9 mouse cellular contexts compared by ENCODE assay signal in genomic region chr8:124556658-124557057, GRCm38 (mm10). TPM values are rescaled to one million over a fixed set of nuclear protein-coding genes. Genes with fewer than 3 reads are reported as not detected.
A peak's percentile ranks its signal among the peaks of the same experiment; 100 is the strongest.
DNase-seq lines count a peak whose midpoint lies in the region; ATAC-seq and TF ChIP-seq lines count a peak whose summit lies in the region.
"Had no signal": no experiment of that assay in that cellular context is flagged by ENCODE, and none has a peak within 500 bp of the region (broad histone marks: within the 10 kb centered on the region; RNA-seq: fewer than 3 reads in every experiment).

No protein-coding gene starts in this region.

- peaks cover 14% of the 10 kb centered on the region for H3K36me3 ChIP-seq in hindbrain, embryonic 12.5 days
- H3K36me3 ChIP-seq in midbrain, embryonic 15.5 days (replicated peaks), result peaks cover 12% of the 10 kb centered on the region

- WGBS in hindbrain, embryonic 12.5 days, result 43% methylated on average over 13 of the region's 13 CpGs
- 56% methylated on average over 13 of the region's 13 CpGs for WGBS in midbrain, embryonic 15.5 days

- peak; percentile 69 for ATAC-seq in hindbrain, embryonic 12.5 days (ENCODE audit: low FRiP score)
- ATAC-seq in midbrain, embryonic 15.5 days (replicated peaks), result peak; percentile 66
- ATAC-seq in megakaryocyte-erythroid progenitor cell, adult 5-6 weeks (replicated peaks; ENCODE audit: low FRiP score, low TSS enrichment, poor library complexity, severe bottlenecking), result no peak

- H3K9me3 ChIP-seq in hindbrain, embryonic 12.5 days (replicated peaks), result no peaks in the 10 kb centered on the region
- H3K9me3 ChIP-seq in midbrain, embryonic 15.5 days, result no peaks in the 10 kb centered on the region

- 0 out of 2 replicates have a peak overlapping the region, but pooled peaks have one; percentile 19 for H3K4me2 ChIP-seq in hindbrain, embryonic 12.5 days (replicated peaks)
- H3K4me2 ChIP-seq in midbrain, embryonic 15.5 days, result no peak overlapping the region

- H3K27ac ChIP-seq in hindbrain, embryonic 12.5 days, result no peak overlapping the region
- 0 out of 2 replicates have a peak overlapping the region, but pooled peaks have one; percentile 59 for H3K27ac ChIP-seq in midbrain, embryonic 15.5 days

- TF ChIP-seq POLR2A in brain, embryonic 14.5 days (IDR thresholded peaks at IDR 0.05; ENCODE audit: borderline replicate concordance, extremely low read depth, insufficient read depth, insufficient read length, poor library complexity, severe bottlenecking), result no peak

- peaks cover 15% of the 10 kb centered on the region for H3K4me1 ChIP-seq in hindbrain, embryonic 12.5 days
- 0 out of 2 replicates have a peak, but pooled peaks cover 3% of the 10 kb centered on the region for H3K4me1 ChIP-seq in midbrain, embryonic 15.5 days

- peaks cover 3% of the 10 kb centered on the region; the same call in 1 of the 2 replicates for H3K27me3 ChIP-seq in hindbrain, embryonic 12.5 days
- H3K27me3 ChIP-seq in midbrain, embryonic 15.5 days (replicated peaks), result no peaks in the 10 kb centered on the region

- H3K4me3 ChIP-seq in hindbrain, embryonic 12.5 days, result no peak overlapping the region
- H3K4me3 ChIP-seq in midbrain, embryonic 15.5 days, result no peak overlapping the region

- DNase-seq in brain, embryonic 14.5 days (ENCODE audit: low read depth), result peak; percentile 62
- DNase-seq in cerebellum, adult 9-11 months, result peak; percentile 74
- DNase-seq in liver (no peak), adipocyte (ENCODE audit: low spot score) (no peak)
- no peak for DNase-seq in urinary bladder, postnatal 10 days (ENCODE audit: low spot score)

- H3K9ac ChIP-seq in hindbrain, embryonic 12.5 days, result peak overlapping the region; percentile 19; the same call in 1 of the 2 replicates
- no peak overlapping the region for H3K9ac ChIP-seq in midbrain, embryonic 15.5 days

- no peak for TF ChIP-seq CTCF in brain, embryonic 14.5 days (IDR thresholded peaks at IDR 0.05; ENCODE audit: borderline replicate concordance, extremely low read depth, insufficient read depth, insufficient read length)

RNA-seq across cellular contexts. Expression of gene Agt, which starts 12.8 kb away (rescaled TPM):
- 0.10 and 0.30 TPM in 2 replicates for polyA plus RNA-seq in brain, embryonic 14.5 days (2012; rRNA removed)
- polyA plus RNA-seq in hindbrain, embryonic 12.5 days (2016; fragmentation: Nextera tagmentation; extraction: Ambion mirVana), result 0.35 and 0.44 TPM in 2 replicates
- polyA plus RNA-seq in midbrain, embryonic 15.5 days (2015; fragmentation: Nextera tagmentation; extraction: Ambion mirVana), result 0.62 and 0.96 TPM in 2 replicates
- total RNA-seq in megakaryocyte-erythroid progenitor cell, adult 5-6 weeks (2014; fragmentation: Nextera tagmentation), result not detected in 2 replicates
- not detected in 2 replicates for total RNA-seq in megakaryocyte-erythroid progenitor cell, adult 5-6 weeks (2017)
- total RNA-seq: neutrophil, adult 5-6 weeks had no signal

RNA-seq across cellular contexts. Expression of gene Capn9, which starts 19.3 kb away (rescaled TPM):
- not detected in 2 replicates for polyA plus RNA-seq in brain, embryonic 14.5 days (2012; rRNA removed)
- polyA plus RNA-seq in hindbrain, embryonic 12.5 days (2016; fragmentation: Nextera tagmentation; extraction: Ambion mirVana), result not detected in 2 replicates
- polyA plus RNA-seq in midbrain, embryonic 15.5 days (2015; fragmentation: Nextera tagmentation; extraction: Ambion mirVana), result 0.14 TPM in 1 of 2 replicates, not detected in the other
- total RNA-seq in megakaryocyte-erythroid progenitor cell, adult 5-6 weeks (2014; fragmentation: Nextera tagmentation), result not detected in 2 replicates
- not detected in 2 replicates for total RNA-seq in megakaryocyte-erythroid progenitor cell, adult 5-6 weeks (2017)
- total RNA-seq: neutrophil, adult 5-6 weeks had no signal

RNA-seq across cellular contexts. Expression of gene Cog2, which starts 36.1 kb away (rescaled TPM):
- polyA plus RNA-seq in brain, embryonic 14.5 days (2012; rRNA removed), result 32.1 and 34.1 TPM in 2 replicates
- 44.2 and 44.6 TPM in 2 replicates for polyA plus RNA-seq in hindbrain, embryonic 12.5 days (2016; fragmentation: Nextera tagmentation; extraction: Ambion mirVana)
- polyA plus RNA-seq in midbrain, embryonic 15.5 days (2015; fragmentation: Nextera tagmentation; extraction: Ambion mirVana), result 35.4 and 38.1 TPM in 2 replicates
- 22.5 and 23.8 TPM in 2 replicates for total RNA-seq in megakaryocyte-erythroid progenitor cell, adult 5-6 weeks (2014; fragmentation: Nextera tagmentation)
- total RNA-seq in megakaryocyte-erythroid progenitor cell, adult 5-6 weeks (2017), result 24.5 and 34.1 TPM in 2 replicates

Comparison
In these comparisons a context has a peak if more than half of its experiments do, and no peak if none do; other contexts are left out.
1. DNase-seq: peak in brain, embryonic 14.5 days (single experiment) and cerebellum, adult 9-11 months (single experiment); none in liver (single experiment), adipocyte (single experiment) and urinary bladder, postnatal 10 days (single experiment).